Mouse (Mus musculus): ENCODE measurements around the gene St6gal1. TPM values are rescaled to one million over a fixed set of nuclear protein-coding genes. Genes with fewer than 3 reads are reported as not detected.

Gene St6gal1
- polyA plus RNA-seq, 1 experiment from 2014 or later = 12.4 TPM

GRCm38 (mm10) chr16:23305830-23306623, 81.5 kb downstream of the St6gal1 start:
- 52% methylated on average over 10 of the region's 10 CpGs for WGBS
- Histone ChIP-seq H3K4me2 (ENCODE audit: low read depth, low read length) (no peak overlapping the region), H3K27me3 (ENCODE audit: control insufficient read depth, insufficient read depth, low read length) (0 out of 2 replicates have a peak, but pooled peaks cover 9% of the 10 kb centered on the region), H3K27ac (ENCODE audit: low read length) (no peak overlapping the region), H3K9ac (ENCODE audit: low read length) (no peak overlapping the region), H3K9me3 (replicated peaks; ENCODE audit: control insufficient read depth, low read length) (no peaks in the 10 kb centered on the region), H3K4me1 (ENCODE audit: control insufficient read depth, insufficient read depth, low read length) (peaks cover 4% of the 10 kb centered on the region; the same call in 1 of the 2 replicates), H3K36me3 (ENCODE audit: control insufficient read depth, insufficient read depth) (no peaks in the 10 kb centered on the region), H3K4me3 (ENCODE audit: low read length) (no peak overlapping the region)
- no peak for ATAC-seq (replicated peaks; ENCODE audit: extremely low read depth, insufficient read depth, low FRiP score)

GRCm38 (mm10) chr16:23307142-23307968, 82.8 kb downstream of the St6gal1 start:
- WGBS = 66% methylated on average over 12 of the region's 12 CpGs

GRCm38 (mm10) chr16:23308012-23308554, 83.5 kb downstream of the St6gal1 start:
- no peak for ATAC-seq (replicated peaks; ENCODE audit: extremely low read depth, insufficient read depth, low FRiP score)
- no peak overlapping the region for H3K4me2 ChIP-seq (ENCODE audit: low read depth, low read length)
- no peak overlapping the region for H3K27ac ChIP-seq (ENCODE audit: low read length)
- 0 out of 2 replicates have a peak, but pooled peaks cover 4% of the 10 kb centered on the region for H3K27me3 ChIP-seq (ENCODE audit: control insufficient read depth, insufficient read depth, low read length)
- 36% methylated on average over 4 of the region's 4 CpGs for WGBS
- no peak overlapping the region for H3K9ac ChIP-seq (ENCODE audit: low read length)
- H3K9me3 ChIP-seq (replicated peaks; ENCODE audit: control insufficient read depth, low read length) = no peaks in the 10 kb centered on the region
- H3K4me3 ChIP-seq (ENCODE audit: low read length) = no peak overlapping the region
- no peaks in the 10 kb centered on the region for H3K36me3 ChIP-seq (ENCODE audit: control insufficient read depth, insufficient read depth)
- peaks cover 4% of the 10 kb centered on the region; the same call in 1 of the 2 replicates for H3K4me1 ChIP-seq (ENCODE audit: control insufficient read depth, insufficient read depth, low read length)

More at GRCm38 (mm10) chr16:23307142-23307968, 82.8 kb downstream of the St6gal1 start:
- Histone ChIP-seq H3K4me2 (ENCODE audit: low read depth, low read length) (no peak overlapping the region), H3K27me3 (ENCODE audit: control insufficient read depth, insufficient read depth, low read length) (0 out of 2 replicates have a peak, but pooled peaks cover 6% of the 10 kb centered on the region), H3K9me3 (replicated peaks; ENCODE audit: control insufficient read depth, low read length) (no peaks in the 10 kb centered on the region), H3K36me3 (ENCODE audit: control insufficient read depth, insufficient read depth) (no peaks in the 10 kb centered on the region), H3K9ac (ENCODE audit: low read length) (no peak overlapping the region), H3K27ac (ENCODE audit: low read length) (no peak overlapping the region), H3K4me1 (ENCODE audit: control insufficient read depth, insufficient read depth, low read length) (peaks cover 4% of the 10 kb centered on the region; the same call in 1 of the 2 replicates), H3K4me3 (ENCODE audit: low read length) (no peak overlapping the region)
- no peak for ATAC-seq (replicated peaks; ENCODE audit: extremely low read depth, insufficient read depth, low FRiP score)

- Histone ChIP-seq H3K27ac (ENCODE audit: low read length) (no peak overlapping the region), H3K36me3 (ENCODE audit: control insufficient read depth, insufficient read depth) (no peaks in the 10 kb centered on the region), H3K27me3 (ENCODE audit: control insufficient read depth, insufficient read depth, low read length) (no peaks in the 10 kb centered on the region), H3K4me3 (ENCODE audit: low read length) (no peak overlapping the region), H3K4me1 (ENCODE audit: control insufficient read depth, insufficient read depth, low read length) (peaks cover 4% of the 10 kb centered on the region; the same call in 1 of the 2 replicates), H3K9ac (ENCODE audit: low read length) (no peak overlapping the region), H3K9me3 (replicated peaks; ENCODE audit: control insufficient read depth, low read length) (no peaks in the 10 kb centered on the region), H3K4me2 (ENCODE audit: low read depth, low read length) (no peak overlapping the region)
- 75% methylated on average over 4 of the region's 4 CpGs for WGBS
- ATAC-seq (replicated peaks; ENCODE audit: extremely low read depth, insufficient read depth, low FRiP score) = no peak
Observed at GRCm38 (mm10) chr16:23309080-23309479, 84.5 kb downstream of the St6gal1 start.

- Histone ChIP-seq H3K27ac (ENCODE audit: low read length) (no peak overlapping the region), H3K4me3 (ENCODE audit: low read length) (no peak overlapping the region), H3K27me3 (ENCODE audit: control insufficient read depth, insufficient read depth, low read length) (no peaks in the 10 kb centered on the region), H3K4me1 (ENCODE audit: control insufficient read depth, insufficient read depth, low read length) (peaks cover 7% of the 10 kb centered on the region; the same call in 1 of the 2 replicates), H3K9ac (ENCODE audit: low read length) (no peak overlapping the region), H3K4me2 (ENCODE audit: low read depth, low read length) (no peak overlapping the region), H3K36me3 (ENCODE audit: control insufficient read depth, insufficient read depth) (no peaks in the 10 kb centered on the region), H3K9me3 (replicated peaks; ENCODE audit: control insufficient read depth, low read length) (no peaks in the 10 kb centered on the region)
- WGBS = 93% methylated on average over 9 of the region's 9 CpGs
- no peak for ATAC-seq (replicated peaks; ENCODE audit: extremely low read depth, insufficient read depth, low FRiP score)
Observed at GRCm38 (mm10) chr16:23312604-23313003, 88.1 kb downstream of the St6gal1 start.

- 22% methylated on average over 7 of the region's 7 CpGs for WGBS
- no peak for ATAC-seq (replicated peaks; ENCODE audit: extremely low read depth, insufficient read depth, low FRiP score)
Observed at GRCm38 (mm10) chr16:23314790-23315189, 90.2 kb downstream of the St6gal1 start.

GRCm38 (mm10) chr16:23317411-23318047, 93.0 kb downstream of the St6gal1 start:
- Histone ChIP-seq H3K4me1 (ENCODE audit: control insufficient read depth, insufficient read depth, low read length) (peaks cover 3% of the 10 kb centered on the region; the same call in 1 of the 2 replicates), H3K4me3 (ENCODE audit: low read length) (no peak overlapping the region), H3K27me3 (ENCODE audit: control insufficient read depth, insufficient read depth, low read length) (no peaks in the 10 kb centered on the region), H3K36me3 (ENCODE audit: control insufficient read depth, insufficient read depth) (peaks cover 6% of the 10 kb centered on the region), H3K9me3 (replicated peaks; ENCODE audit: control insufficient read depth, low read length) (no peaks in the 10 kb centered on the region), H3K9ac (ENCODE audit: low read length) (no peak overlapping the region), H3K4me2 (ENCODE audit: low read depth, low read length) (no peak overlapping the region), H3K27ac (ENCODE audit: low read length) (no peak overlapping the region)
- ATAC-seq (replicated peaks; ENCODE audit: extremely low read depth, insufficient read depth, low FRiP score) = no peak
- 59% methylated on average over 7 of the region's 7 CpGs for WGBS

More at GRCm38 (mm10) chr16:23314790-23315189, 90.2 kb downstream of the St6gal1 start:
- Histone ChIP-seq H3K27me3 (ENCODE audit: control insufficient read depth, insufficient read depth, low read length) (no peaks in the 10 kb centered on the region), H3K4me3 (ENCODE audit: low read length) (no peak overlapping the region), H3K36me3 (ENCODE audit: control insufficient read depth, insufficient read depth) (no peaks in the 10 kb centered on the region), H3K4me2 (ENCODE audit: low read depth, low read length) (no peak overlapping the region), H3K9me3 (replicated peaks; ENCODE audit: control insufficient read depth, low read length) (no peaks in the 10 kb centered on the region), H3K9ac (ENCODE audit: low read length) (no peak overlapping the region), H3K4me1 (ENCODE audit: control insufficient read depth, insufficient read depth, low read length) (peaks cover 3% of the 10 kb centered on the region; the same call in 1 of the 2 replicates), H3K27ac (ENCODE audit: low read length) (0 out of 2 replicates have a peak overlapping the region, but pooled peaks have one; percentile 16)

GRCm38 (mm10) chr16:23320025-23320424, 95.5 kb downstream of the St6gal1 start:
- 80% methylated on average over 3 of the region's 3 CpGs for WGBS
- Histone ChIP-seq H3K4me2 (ENCODE audit: low read depth, low read length) (no peak overlapping the region), H3K4me1 (ENCODE audit: control insufficient read depth, insufficient read depth, low read length) (peaks cover 8% of the 10 kb centered on the region), H3K36me3 (ENCODE audit: control insufficient read depth, insufficient read depth) (peaks cover 6% of the 10 kb centered on the region), H3K27ac (ENCODE audit: low read length) (no peak overlapping the region), H3K9ac (ENCODE audit: low read length) (no peak overlapping the region), H3K4me3 (ENCODE audit: low read length) (no peak overlapping the region), H3K9me3 (replicated peaks; ENCODE audit: control insufficient read depth, low read length) (no peaks in the 10 kb centered on the region), H3K27me3 (ENCODE audit: control insufficient read depth, insufficient read depth, low read length) (no peaks in the 10 kb centered on the region)
- no peak for ATAC-seq (replicated peaks; ENCODE audit: extremely low read depth, insufficient read depth, low FRiP score)

Data from heart, embryonic 16.5 days (tissue).